Mouse (Mus musculus) adrenal gland (tissue): Measurements from ENCODE around the gene Rbpjl.

Experiments used
- intact Hi-C: fragments of 180-260 bp; cut with DNase I; formaldehyde crosslinking; loops from one replicate; pipeline ENCODE4 v1.15.1; 2025

The Rbpjl gene

DNA sequence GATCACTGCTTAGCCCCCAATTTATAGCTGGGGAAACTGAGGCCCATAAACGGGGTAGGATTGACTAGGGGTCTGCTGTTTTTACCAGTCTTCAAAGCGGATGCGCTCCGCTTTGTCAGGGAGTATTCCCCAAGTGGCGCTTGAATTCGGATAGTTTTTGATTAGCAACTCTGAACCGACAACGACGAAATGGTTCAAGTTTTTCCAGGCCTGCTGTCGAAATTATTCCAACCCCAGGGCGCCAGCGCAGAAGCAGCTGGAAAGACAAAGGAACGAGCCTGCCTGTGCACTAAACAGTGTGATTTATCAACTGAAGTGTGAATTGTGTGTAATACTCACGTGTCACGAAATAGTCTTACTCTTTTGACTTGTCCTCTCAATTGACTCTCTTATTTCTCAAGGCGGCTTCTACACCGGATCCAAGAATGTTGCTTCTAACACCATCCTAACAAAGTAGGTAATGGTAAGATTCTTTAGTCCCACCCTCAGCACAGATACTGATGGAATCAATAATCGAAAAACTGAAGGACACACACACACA, 40.6 kb downstream of the Rbpjl start, which contains the start of gene Sdc4:
Sdc4 (minus strand) TSS at position 428 of the 541 bp plus-strand sequence.
- intact Hi-C loops, result no loop called here

- intact Hi-C loops, result no loop called here
Measured at GRCm38 (mm10) chr2:164444701-164445100, 41.8 kb downstream of the Rbpjl start.

- intact Hi-C loops, result no loop called here
Measured at GRCm38 (mm10) chr2:164445399-164446085, 42.6 kb downstream of the Rbpjl start.

DNA sequence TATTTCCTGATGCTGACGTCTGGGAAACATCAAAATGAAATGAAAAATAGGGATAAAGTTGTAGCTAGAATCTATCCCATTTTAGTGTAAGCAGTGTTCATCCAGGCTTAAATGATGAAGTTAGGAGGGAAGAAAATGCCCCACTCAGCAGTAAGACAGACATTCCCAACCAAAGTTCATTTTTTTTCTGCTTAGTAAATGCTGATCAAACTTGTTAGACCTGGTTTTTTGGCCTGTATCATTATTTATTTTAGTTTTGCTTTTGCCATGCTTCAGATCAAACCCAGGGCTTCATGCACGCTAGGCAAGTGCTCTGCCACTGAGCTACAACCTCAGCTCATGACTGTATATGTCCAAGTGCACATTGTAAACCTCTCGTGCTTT, 43.1 kb downstream of the Rbpjl start:
- intact Hi-C loops, result no loop called here

GRCm38 (mm10) chr2:164448140-164448539, 45.2 kb downstream of the Rbpjl start:
- intact Hi-C loops, result no loop called here

DNA sequence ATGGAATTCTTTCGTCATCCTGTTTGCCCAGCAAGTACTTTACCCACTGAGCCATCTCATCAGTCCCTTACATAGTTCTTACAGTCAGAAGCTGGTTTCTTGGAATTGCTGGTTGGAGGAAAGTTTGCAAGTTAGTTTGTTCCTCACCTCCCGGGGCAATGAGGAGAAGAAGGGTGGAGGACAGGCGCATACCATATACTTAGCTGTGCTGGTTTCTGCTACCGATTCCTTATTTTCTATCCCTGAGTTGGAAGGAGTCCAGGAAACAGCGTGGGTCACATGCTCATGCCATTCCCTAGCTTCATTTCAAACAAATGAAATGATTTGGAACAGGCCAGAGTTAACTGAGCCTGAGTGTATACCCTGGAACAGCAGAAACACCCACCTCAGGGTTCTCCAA, 46.0 kb downstream of the Rbpjl start:
- intact Hi-C loops, result no loop called here

GRCm38 (mm10) chr2:164449341-164450042, 46.6 kb downstream of the Rbpjl start:
- intact Hi-C loops, result no loop called here

DNA sequence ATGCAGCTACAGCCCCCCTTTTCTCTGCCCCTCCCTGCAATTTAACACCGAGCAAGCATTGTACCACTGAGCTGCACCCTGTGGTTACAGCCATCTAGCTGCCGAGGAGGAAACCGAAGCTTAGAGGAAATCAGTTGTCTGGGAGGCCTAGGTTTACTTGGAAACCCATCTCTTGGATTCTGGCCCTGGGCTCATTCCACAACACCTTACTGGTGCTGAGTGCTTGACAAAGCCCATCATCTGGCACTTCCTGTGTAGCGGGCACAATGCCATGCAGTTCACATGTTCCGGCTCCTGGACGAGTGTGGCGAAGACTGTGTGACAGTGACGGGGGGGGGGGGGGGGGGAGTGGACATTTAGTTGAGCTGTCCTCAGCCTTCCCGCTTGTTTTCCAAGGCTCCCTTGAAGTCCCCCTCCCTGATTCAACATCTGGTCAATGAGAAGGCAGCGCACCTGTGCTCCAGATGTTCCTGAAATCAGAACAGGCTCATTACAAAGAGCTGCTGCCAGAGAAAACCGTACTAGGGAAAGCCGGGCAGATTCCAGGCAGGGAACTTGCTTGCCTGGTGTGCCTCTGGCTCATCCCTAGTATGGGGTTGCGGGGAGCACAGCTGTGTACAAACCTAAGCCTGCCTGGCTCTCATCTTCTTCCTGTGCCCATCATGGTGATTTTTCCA, 49.2 kb downstream of the Rbpjl start:
- intact Hi-C loops, result no loop called here

DNA sequence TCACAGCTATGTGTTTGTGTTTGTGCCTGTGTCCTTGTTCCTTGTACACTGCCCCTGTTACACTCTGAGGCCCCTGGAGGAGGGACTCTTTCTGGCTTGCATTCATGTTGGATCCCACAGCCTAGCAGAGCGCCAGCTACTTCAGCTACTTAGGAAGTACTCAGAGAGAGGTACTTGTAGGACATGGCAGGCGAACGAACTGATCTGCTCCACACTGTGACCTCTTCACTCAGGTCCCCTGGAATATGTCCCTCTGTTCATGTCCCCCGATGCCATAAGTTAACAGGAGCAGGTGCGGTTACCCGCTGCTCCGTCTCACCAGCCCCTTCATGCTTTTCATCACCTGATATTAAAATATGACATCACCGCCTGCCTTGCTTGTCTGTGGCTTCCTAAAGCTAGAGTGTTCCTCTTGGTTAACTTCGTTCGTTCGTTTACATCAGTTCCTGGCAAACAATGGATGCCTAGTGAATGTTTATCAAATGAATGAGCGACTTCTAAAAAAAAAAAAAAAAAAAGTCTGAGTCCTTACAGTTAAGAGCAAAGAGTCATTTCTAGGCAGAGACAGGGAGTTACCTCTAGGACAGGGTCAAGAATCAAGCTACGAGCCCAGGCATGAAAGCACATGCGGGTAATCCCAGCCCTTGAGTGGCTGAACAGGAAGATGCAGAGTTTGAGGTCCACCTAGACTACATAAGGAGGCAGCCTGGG, 50.3 kb downstream of the Rbpjl start:
- intact Hi-C loops, result no loop called here

- intact Hi-C loops, result no loop called here
Measured at GRCm38 (mm10) chr2:164453887-164454500, 51.1 kb downstream of the Rbpjl start.

DNA sequence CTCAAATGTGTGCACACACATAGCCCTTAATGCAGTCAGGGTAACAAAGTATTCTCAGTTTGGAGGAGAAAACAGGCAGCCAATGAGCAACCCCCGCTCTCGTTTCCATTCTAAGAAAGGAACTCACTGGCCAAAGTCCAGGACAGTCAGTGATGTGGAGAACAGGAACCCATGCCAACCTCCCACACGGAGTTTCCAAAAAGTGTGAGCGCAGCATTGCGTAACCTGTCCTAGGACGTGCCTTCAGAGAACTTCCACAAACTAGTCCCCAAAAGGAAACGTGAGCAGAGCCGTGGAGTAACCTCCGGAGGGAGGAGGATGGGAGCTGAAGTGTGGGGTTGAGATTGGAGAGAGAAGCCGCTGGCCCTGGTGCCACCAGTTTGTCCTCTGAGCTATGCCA, 51.9 kb downstream of the Rbpjl start:
- intact Hi-C loops, result loop anchor here (5.0 kb wide), 1 partner anchor 38 kb away; no protein-coding TSS in a partner anchor

- intact Hi-C loops, result loop anchor here (5.0 kb wide), 1 partner anchor 38 kb away; no protein-coding TSS in a partner anchor
Measured at GRCm38 (mm10) chr2:164455421-164456190, 52.7 kb downstream of the Rbpjl start.

DNA sequence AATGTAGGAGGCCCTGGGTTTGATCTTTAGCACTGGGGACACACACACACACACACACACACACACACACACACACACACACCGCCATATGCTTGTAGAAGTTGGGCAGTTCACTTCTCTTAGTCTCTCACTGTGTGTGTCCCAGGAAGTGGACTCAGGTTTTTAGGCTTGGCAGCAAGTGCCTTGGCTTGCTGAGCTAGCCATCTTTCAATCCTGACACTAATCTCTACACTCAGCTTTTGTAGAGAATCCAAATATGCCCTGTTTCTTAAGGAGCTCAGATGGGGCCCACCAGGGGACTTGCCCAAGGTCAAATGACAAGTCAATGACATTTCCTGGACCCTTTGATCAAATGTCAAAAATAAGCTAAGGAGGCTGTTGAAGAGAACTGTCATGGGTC, 53.5 kb downstream of the Rbpjl start:
- intact Hi-C loops, result loop anchor here (5.0 kb wide), 1 partner anchor 39 kb away; no protein-coding TSS in a partner anchor

- intact Hi-C loops, result loop anchor here (5.0 kb wide), 1 partner anchor 40 kb away; no protein-coding TSS in a partner anchor
Measured at GRCm38 (mm10) chr2:164456864-164457300, 53.9 kb downstream of the Rbpjl start, which contains the start of gene Sys1. Sys1 (plus strand) TSS chr2:164456964.

DNA sequence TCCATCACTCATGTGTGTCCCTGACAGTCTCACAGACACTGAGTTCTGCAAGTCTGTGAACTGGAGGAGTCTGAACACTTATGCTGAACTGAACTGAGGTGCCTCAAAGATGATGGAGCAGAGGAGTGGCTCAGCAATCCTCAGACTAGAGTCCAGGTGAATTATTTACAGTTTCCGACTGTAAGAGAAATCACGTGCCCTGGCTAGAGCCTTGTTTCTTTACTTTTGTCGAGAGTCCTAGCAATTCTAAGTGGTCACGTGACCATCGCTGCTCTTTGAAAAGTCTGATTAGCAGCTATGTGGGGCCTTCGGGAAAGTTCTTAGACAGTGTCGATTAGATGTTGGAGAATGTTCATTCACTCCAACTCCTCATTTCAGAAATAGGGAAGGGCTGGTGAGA, 55.0 kb downstream of the Rbpjl start:
- intact Hi-C loops, result loop anchor here (5.0 kb wide), 1 partner anchor 41 kb away; no protein-coding TSS in a partner anchor

GRCm38 (mm10) chr2:164458535-164458934, 55.6 kb downstream of the Rbpjl start:
- intact Hi-C loops, result loop anchor here (5.0 kb wide), 1 partner anchor 41 kb away; no protein-coding TSS in a partner anchor

- intact Hi-C loops, result no loop called here
Measured at GRCm38 (mm10) chr2:164460745-164461551, 58.0 kb downstream of the Rbpjl start, which contains the start of gene Gm20458. Gm20458 (plus strand) TSS chr2:164460967.
